Mouse (Mus musculus): Measurements from ENCODE around the gene Ebf1.

DNA sequence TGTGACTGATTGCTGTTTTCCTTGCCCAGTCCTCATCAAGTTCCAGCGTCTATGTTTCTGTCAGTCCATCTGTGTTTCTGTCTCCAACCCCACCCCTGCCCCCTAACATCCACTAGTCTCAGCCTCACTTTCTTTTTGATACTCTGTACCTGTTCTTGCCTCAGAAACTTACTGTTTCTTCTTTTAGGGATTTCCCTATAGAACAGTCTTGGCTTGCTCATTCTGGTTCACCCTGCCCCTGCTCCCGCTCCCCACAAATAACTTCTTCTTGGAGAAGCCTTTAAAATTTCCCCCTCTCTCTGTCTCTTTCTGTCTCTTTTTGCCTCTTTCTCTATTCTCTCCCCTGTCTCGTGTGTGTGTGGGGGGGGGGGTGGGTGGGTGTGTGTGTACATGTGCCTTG, 71.4 kb downstream of the Ebf1 start:
- TF ChIP-seq CTCF (IDR thresholded peaks at IDR 0.05; ENCODE audit: low read depth, low read length) = no peak
- no peak for TF ChIP-seq POLR2A (IDR thresholded peaks at IDR 0.05; ENCODE audit: insufficient read depth, low read length)
